Mouse (Mus musculus) hindbrain, embryonic 15.5 days (tissue): Measurements from ENCODE around the gene Rin2. TPM values are rescaled to one million over a fixed set of nuclear protein-coding genes. Genes with fewer than 3 reads are reported as not detected.

Source experiments
- ATAC-seq: fragments of 200-750 bp; cut with Nextera tagmentation; 2 replicates; pipeline ENCODE4 v1.8.0; 2017; ENCODE audit warnings: low read depth, moderate number of reproducible peaks, moderate TSS enrichment; ENCODE audit not compliant: low FRiP score
- H3K27ac ChIP-seq: fragments of 300-500 bp; sonication (generic); replicated peaks from 2 replicates; pipeline ENCODE4 v1.5.1; 2015; ENCODE audit warnings: mild to moderate bottlenecking, inconsistent platforms
- H3K27me3 ChIP-seq: fragments of 300-500 bp; sonication (generic); 2 replicates; pipeline ENCODE4 v1.6.1; 2015; ENCODE audit warnings: control low read depth, inconsistent platforms
- H3K36me3 ChIP-seq: fragments of 300-500 bp; sonication (generic); 2 replicates; pipeline ENCODE4 v1.6.1; 2015; ENCODE audit warnings: control low read depth, inconsistent platforms
- H3K4me1 ChIP-seq: fragments of 300-500 bp; sonication (generic); replicated peaks from 2 replicates; pipeline ENCODE4 v1.6.1; 2015; ENCODE audit warnings: control low read depth, inconsistent platforms
- H3K4me2 ChIP-seq: fragments of 300-500 bp; sonication (generic); 2 replicates; pipeline ENCODE4 v1.6.1; 2015; ENCODE audit warnings: moderate library complexity, mild to moderate bottlenecking, inconsistent platforms
- H3K4me3 ChIP-seq: fragments of 300-500 bp; sonication (generic); 2 replicates; pipeline ENCODE4 v1.5.1; 2015; ENCODE audit warnings: mild to moderate bottlenecking, inconsistent platforms
- H3K9ac ChIP-seq: fragments of 300-500 bp; sonication (generic); 2 replicates; pipeline ENCODE4 v1.6.1; 2015; ENCODE audit warnings: inconsistent platforms
- H3K9me3 ChIP-seq: fragments of 300-500 bp; sonication (generic); 2 replicates; pipeline ENCODE4 v1.6.1; 2016; ENCODE audit warnings: control low read depth, inconsistent platforms
- WGBS: fragments of 180-500 bp; shearing (Covaris S2); methylation state at CpG from one replicate; pipeline ENCODE4 v1.1.7; 2015; 5-methylcytosine and 5-hydroxymethylcytosine counted together
- polyA plus RNA-seq: library from polyadenylated mRNA; unstranded; fragments of >200 nt; fragmentation: Nextera tagmentation; extraction: Ambion mirVana; gene quantifications from 2 replicates; pipeline ENCODE4 v1.2.1, GENCODE M21; 2015

Gene Rin2
- polyA plus RNA-seq, 1 experiment from 2014 or later: 16.4 TPM

GRCm38 (mm10) chr2:145824749-145825148 is 149.7 kb downstream of the Rin2 start:
- 91% methylated on average over 3 of the region's 3 CpGs for WGBS
- no peak overlapping the region for H3K27ac ChIP-seq
- H3K36me3 ChIP-seq: no peaks in the 10 kb centered on the region
- H3K9me3 ChIP-seq: no peaks in the 10 kb centered on the region
- H3K9ac ChIP-seq: no peak overlapping the region
- no peaks in the 10 kb centered on the region for H3K27me3 ChIP-seq
- no peak for ATAC-seq
- no peaks in the 10 kb centered on the region for H3K4me1 ChIP-seq
- H3K4me3 ChIP-seq: no peak overlapping the region
- no peak overlapping the region for H3K4me2 ChIP-seq

GRCm38 (mm10) chr2:145825221-145825620 is 150.2 kb downstream of the Rin2 start:
- ATAC-seq: no peak
- Histone ChIP-seq H3K9me3 (no peaks in the 10 kb centered on the region), H3K36me3 (no peaks in the 10 kb centered on the region), H3K27me3 (no peaks in the 10 kb centered on the region), H3K9ac (no peak overlapping the region), H3K27ac (no peak overlapping the region), H3K4me3 (no peak overlapping the region), H3K4me2 (no peak overlapping the region), H3K4me1 (no peaks in the 10 kb centered on the region)
- WGBS: 97% methylated on average over 10 of the region's 10 CpGs

- no peak for ATAC-seq
- H3K4me2 ChIP-seq: no peak overlapping the region
- peaks cover 14% of the 10 kb centered on the region for H3K4me1 ChIP-seq
- WGBS: 91% methylated on average over 2 of the region's 2 CpGs
- no peaks in the 10 kb centered on the region for H3K36me3 ChIP-seq
- H3K9me3 ChIP-seq: no peaks in the 10 kb centered on the region
- H3K27me3 ChIP-seq: no peaks in the 10 kb centered on the region
- no peak overlapping the region for H3K27ac ChIP-seq
- H3K4me3 ChIP-seq: no peak overlapping the region
- H3K9ac ChIP-seq: no peak overlapping the region
Observed at GRCm38 (mm10) chr2:145827930-145828329, 152.9 kb downstream of the Rin2 start.

- H3K27ac ChIP-seq: no peak overlapping the region
- H3K4me1 ChIP-seq: peaks cover 19% of the 10 kb centered on the region
- H3K9ac ChIP-seq: no peak overlapping the region
- H3K4me2 ChIP-seq: no peak overlapping the region
- H3K27me3 ChIP-seq: no peaks in the 10 kb centered on the region
- H3K9me3 ChIP-seq: no peaks in the 10 kb centered on the region
- ATAC-seq: no peak
- H3K4me3 ChIP-seq: no peak overlapping the region
- H3K36me3 ChIP-seq: no peaks in the 10 kb centered on the region
- WGBS: 94% methylated on average over 3 of the region's 3 CpGs
Observed at GRCm38 (mm10) chr2:145828603-145829002, 153.6 kb downstream of the Rin2 start.

- Histone ChIP-seq H3K4me3 (no peak overlapping the region), H3K4me2 (no peak overlapping the region), H3K9me3 (no peaks in the 10 kb centered on the region), H3K27me3 (no peaks in the 10 kb centered on the region), H3K4me1 (peaks cover 19% of the 10 kb centered on the region), H3K9ac (no peak overlapping the region), H3K36me3 (no peaks in the 10 kb centered on the region), H3K27ac (no peak overlapping the region)
- ATAC-seq: no peak
- 84% methylated on average over 4 of the region's 4 CpGs for WGBS
Observed at GRCm38 (mm10) chr2:145829231-145829630, 154.2 kb downstream of the Rin2 start.

GRCm38 (mm10) chr2:145830417-145830816 is 155.4 kb downstream of the Rin2 start:
- no peaks in the 10 kb centered on the region for H3K9me3 ChIP-seq
- H3K4me2 ChIP-seq: no peak overlapping the region
- no peak overlapping the region for H3K4me3 ChIP-seq
- peaks cover 19% of the 10 kb centered on the region for H3K4me1 ChIP-seq
- H3K27me3 ChIP-seq: no peaks in the 10 kb centered on the region
- H3K9ac ChIP-seq: no peak overlapping the region
- H3K27ac ChIP-seq: no peak overlapping the region
- WGBS: 85% methylated on average over 3 of the region's 3 CpGs
- ATAC-seq: no peak
- H3K36me3 ChIP-seq: no peaks in the 10 kb centered on the region

- WGBS: 31% methylated on average over 17 of the region's 17 CpGs
- peak overlapping the region; percentile 43 for H3K4me2 ChIP-seq
- peak overlapping the region; percentile 85 for H3K27ac ChIP-seq
- no peaks in the 10 kb centered on the region for H3K9me3 ChIP-seq
- no peak overlapping the region for H3K4me3 ChIP-seq
- H3K36me3 ChIP-seq: no peaks in the 10 kb centered on the region
- H3K9ac ChIP-seq: no peak overlapping the region
- no peaks in the 10 kb centered on the region for H3K27me3 ChIP-seq
- peak; percentile 95 for ATAC-seq
- H3K4me1 ChIP-seq: peaks cover 19% of the 10 kb centered on the region
Observed at GRCm38 (mm10) chr2:145831949-145832835, 157.2 kb downstream of the Rin2 start.

- no peak overlapping the region for H3K4me3 ChIP-seq
- no peaks in the 10 kb centered on the region for H3K27me3 ChIP-seq
- ATAC-seq: no peak
- 55% methylated on average over 5 of the region's 5 CpGs for WGBS
- peaks cover 19% of the 10 kb centered on the region for H3K4me1 ChIP-seq
- no peaks in the 10 kb centered on the region for H3K36me3 ChIP-seq
- peak overlapping the region; percentile 43 for H3K4me2 ChIP-seq
- no peaks in the 10 kb centered on the region for H3K9me3 ChIP-seq
- H3K27ac ChIP-seq: peak overlapping the region; percentile 85
- no peak overlapping the region for H3K9ac ChIP-seq
Observed at GRCm38 (mm10) chr2:145832836-145833221, 157.8 kb downstream of the Rin2 start.

- H3K27me3 ChIP-seq: no peaks in the 10 kb centered on the region
- H3K4me1 ChIP-seq: peaks cover 19% of the 10 kb centered on the region
- WGBS: 83% methylated on average over 3 of the region's 3 CpGs
- no peak overlapping the region for H3K4me3 ChIP-seq
- no peaks in the 10 kb centered on the region for H3K9me3 ChIP-seq
- H3K36me3 ChIP-seq: no peaks in the 10 kb centered on the region
- ATAC-seq: no peak
- H3K9ac ChIP-seq: no peak overlapping the region
- H3K4me2 ChIP-seq: no peak overlapping the region
- peak overlapping the region; percentile 85 for H3K27ac ChIP-seq
Observed at GRCm38 (mm10) chr2:145833341-145833740, 158.3 kb downstream of the Rin2 start.

- Histone ChIP-seq H3K4me2 (no peak overlapping the region), H3K27ac (no peak overlapping the region), H3K4me1 (peaks cover 26% of the 10 kb centered on the region), H3K9ac (no peak overlapping the region), H3K4me3 (no peak overlapping the region), H3K36me3 (no peaks in the 10 kb centered on the region), H3K27me3 (no peaks in the 10 kb centered on the region), H3K9me3 (no peaks in the 10 kb centered on the region)
- ATAC-seq: no peak
- WGBS: 78% methylated on average over 1 of the region's 1 CpGs
Observed at GRCm38 (mm10) chr2:145835920-145836319, 160.9 kb downstream of the Rin2 start.

GRCm38 (mm10) chr2:145838675-145839074 is 163.7 kb downstream of the Rin2 start:
- 87% methylated on average over 3 of the region's 3 CpGs for WGBS
- H3K9ac ChIP-seq: no peak overlapping the region
- H3K27ac ChIP-seq: no peak overlapping the region
- no peak for ATAC-seq
- H3K36me3 ChIP-seq: no peaks in the 10 kb centered on the region
- H3K9me3 ChIP-seq: no peaks in the 10 kb centered on the region
- H3K4me3 ChIP-seq: no peak overlapping the region
- no peak overlapping the region for H3K4me2 ChIP-seq
- no peaks in the 10 kb centered on the region for H3K27me3 ChIP-seq
- H3K4me1 ChIP-seq: peaks cover 7% of the 10 kb centered on the region

- Histone ChIP-seq H3K27ac (no peak overlapping the region), H3K4me3 (no peak overlapping the region), H3K4me2 (no peak overlapping the region), H3K9me3 (no peaks in the 10 kb centered on the region), H3K4me1 (peaks cover 7% of the 10 kb centered on the region), H3K27me3 (no peaks in the 10 kb centered on the region), H3K36me3 (no peaks in the 10 kb centered on the region), H3K9ac (no peak overlapping the region)
- 64% methylated on average over 9 of the region's 9 CpGs for WGBS
- ATAC-seq: peak; percentile 72
Observed at GRCm38 (mm10) chr2:145839565-145840315, 164.7 kb downstream of the Rin2 start.
